Mouse (Mus musculus) testis, postnatal 10 days (tissue): ENCODE data around the gene Rab5c.

ENCODE experiments used
- DNase-seq: peaks from one replicate; pipeline ENCODE4 v3.0.0; 2021; ENCODE audit warnings: low spot score

Rab5c gene

DNA sequence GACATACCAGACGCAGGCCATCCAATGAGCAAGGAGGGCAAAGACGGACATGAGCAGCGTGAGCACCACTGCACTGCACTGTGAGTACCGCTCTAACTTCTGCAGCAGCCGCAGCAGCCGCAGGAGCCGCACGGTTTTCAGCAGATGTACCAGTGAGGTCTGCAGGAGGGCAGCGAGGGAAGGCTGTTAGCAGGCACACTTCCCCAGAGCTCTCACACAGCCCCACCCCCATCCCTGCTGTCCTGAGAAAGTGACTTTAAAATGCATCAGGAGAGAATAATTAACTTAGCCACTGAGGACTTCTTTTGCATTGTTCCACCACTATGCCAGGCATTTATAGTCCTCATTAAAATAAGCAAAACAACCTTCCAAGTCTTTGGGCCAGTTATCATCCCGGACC, 14.3 kb upstream of the Rab5c start:
- no peak for DNase-seq

DNA sequence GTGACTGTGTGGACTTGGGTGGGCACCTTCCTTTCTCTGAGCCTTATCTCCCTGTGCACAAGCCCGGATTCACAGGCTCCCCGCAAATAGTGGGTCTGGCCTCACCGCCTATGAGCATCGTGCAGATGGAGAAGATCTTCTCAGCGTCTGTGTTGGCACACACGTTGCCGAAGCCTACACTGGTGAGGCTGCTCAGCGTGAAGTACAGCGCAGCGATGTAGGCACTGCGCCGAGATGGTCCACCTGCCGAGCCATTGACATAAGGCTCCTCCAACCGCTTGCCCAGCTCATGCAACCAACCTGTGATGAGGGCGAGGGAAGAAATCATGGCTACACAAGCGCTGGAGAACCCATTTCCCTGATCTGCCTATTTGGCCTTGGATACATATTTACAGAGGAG, 12.1 kb upstream of the Rab5c start:
- DNase-seq: no peak

GRCm38 (mm10) chr11:100749469-100749868, 11.5 kb upstream of the Rab5c start:
- no peak for DNase-seq

DNA sequence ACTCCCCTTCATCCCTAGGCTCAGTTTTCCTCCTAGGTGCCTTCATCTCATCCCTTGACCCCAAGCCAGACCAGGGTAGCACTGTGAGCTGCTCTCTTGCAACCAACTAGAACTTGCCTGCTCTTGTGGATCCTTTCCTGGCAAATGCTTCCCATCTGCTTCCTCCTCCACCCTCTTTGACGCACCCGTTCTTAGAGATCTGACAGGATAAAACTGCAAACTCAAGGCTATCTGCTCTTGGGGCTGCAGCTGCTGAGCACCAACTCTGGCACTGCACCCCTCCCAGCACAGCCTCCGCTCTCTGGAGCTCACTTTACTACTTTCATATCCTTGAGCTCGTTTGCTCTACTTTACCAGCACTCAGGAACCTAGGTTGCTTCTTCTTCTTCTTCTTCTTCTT, 10.6 kb upstream of the Rab5c start:
- no peak for DNase-seq

DNA sequence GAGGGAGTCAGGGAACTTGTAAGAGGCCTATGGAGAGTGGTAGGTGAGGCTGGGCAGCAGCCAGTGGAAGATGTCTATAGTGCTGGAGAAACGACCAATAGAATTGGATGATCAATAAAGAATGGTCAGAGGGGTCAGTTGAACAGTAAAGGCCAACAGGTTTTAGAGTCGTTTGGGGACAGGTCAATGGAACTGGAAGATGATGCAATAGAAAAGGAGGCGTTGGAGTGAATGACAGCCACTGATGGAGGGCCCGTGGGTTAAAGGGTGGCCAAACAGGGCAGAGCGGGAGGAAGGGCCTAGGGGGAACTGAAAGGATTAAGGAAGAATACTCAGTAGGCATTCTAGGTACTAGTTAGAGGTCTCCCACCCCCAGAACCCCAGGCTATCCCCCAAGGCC, 9.1 kb upstream of the Rab5c start:
- DNase-seq: no peak

DNA sequence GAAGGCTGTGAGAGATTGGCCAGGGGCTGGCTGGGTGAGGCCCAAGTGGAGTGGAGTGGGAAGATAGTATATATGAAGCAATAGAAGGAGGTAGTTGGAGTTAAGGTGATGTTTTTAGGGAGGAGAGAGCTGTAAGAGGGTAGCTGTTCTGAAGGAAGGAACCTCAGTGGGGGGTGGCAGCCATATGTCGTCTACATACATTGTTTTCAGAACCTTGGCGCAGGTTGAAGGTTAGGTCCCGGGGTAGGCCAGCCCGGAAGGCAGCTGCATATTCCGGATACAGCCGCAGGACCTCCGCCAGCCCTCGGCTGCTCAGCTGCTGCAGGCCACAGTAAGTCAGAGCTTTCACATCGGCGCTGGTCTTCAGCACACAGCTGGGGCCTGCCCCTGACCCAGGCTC, 8.5 kb upstream of the Rab5c start:
- no peak for DNase-seq

DNA sequence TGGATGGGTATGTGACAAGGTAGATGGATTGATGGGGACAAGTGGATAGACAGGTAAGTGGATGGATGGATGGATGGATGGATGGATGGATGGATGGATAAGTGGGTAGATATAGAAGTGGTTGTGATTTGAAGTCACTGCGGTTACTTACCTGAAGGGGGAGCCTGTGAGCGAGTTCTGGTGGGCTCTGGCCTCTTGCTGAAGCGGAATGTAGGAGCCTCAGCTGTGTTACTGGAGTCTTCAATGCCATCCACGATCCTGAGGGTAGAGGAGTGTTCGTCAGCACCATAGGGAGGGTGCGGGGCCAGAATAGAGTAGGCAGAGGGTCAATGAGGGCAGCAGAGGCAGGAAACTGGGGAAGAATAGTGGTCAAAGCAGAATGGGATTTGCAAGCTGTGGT, 7.1 kb upstream of the Rab5c start:
- peak; percentile 63 for DNase-seq

DNA sequence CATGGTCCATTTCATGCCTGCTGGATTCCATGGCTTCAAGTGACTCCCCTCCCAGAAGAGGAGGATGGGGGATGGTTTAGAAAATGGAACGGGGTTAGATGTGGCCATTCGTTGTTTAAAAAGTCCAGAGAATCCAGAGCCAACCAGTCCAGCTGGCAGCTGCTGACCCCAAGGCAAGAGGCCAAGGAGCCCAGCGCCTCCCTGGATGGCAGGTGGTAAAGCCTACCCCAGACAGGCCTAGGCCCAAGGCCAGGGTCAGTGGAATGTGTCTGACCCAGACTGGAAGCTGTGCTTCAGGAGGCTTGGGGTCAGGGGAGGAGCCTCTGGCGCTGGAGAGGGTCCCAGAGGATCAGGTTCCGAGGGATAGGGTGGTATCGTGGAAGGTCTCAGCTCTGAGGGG, 3.3 kb upstream of the Rab5c start:
- no peak for DNase-seq

GRCm38 (mm10) chr11:100738749-100739148, 734 bp upstream of the Rab5c start:
- DNase-seq: no peak

DNA sequence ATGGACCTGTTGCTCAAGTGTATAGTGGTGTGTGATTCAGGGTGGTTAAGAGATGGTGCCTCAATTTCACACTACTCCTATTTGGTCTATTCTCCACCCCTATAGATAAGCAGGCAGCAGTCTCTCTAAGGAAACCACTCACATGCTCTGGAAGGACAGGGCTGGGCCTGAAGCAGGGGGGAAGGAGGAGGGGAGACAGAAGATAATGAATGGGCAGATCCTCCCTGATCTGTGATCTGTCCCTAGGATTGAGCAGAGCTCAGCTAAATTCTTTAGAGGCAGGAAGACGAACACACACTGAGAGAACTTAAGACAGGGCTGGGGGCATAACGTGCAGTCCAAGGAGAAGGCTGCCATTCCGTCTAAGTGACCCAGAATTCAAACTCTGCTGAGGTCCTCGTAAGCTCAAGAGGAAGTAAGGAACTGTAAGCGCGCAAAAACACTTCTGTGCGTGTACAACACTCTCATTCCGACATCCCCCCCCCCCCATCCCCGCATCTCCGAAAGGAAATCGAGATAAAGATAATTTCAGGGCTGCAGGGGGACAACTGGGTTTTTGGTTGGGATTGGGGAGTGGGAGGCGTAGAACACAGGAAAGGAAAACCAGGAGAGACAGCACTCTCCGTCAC, 796 bp downstream of the Rab5c start:
- DNase-seq: no peak

DNA sequence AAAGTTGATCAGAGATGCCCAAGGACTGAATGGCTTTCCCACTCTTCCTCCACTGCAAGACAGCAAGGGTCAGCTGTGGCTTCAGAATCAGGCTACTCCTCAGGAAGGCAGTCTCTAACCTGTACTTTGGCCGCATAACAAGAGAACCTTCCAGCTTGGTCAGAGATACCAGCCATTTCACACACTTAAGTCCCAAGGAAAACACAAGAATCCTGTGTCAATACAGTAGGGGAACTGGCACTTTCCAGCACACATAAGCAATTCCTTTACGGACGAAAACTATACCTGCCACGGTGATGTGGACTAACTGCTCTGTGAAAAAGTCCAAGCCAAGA, 1.3 kb downstream of the Rab5c start:
- DNase-seq: no peak

- no peak for DNase-seq
Measured at GRCm38 (mm10) chr11:100735954-100736745, 1.9 kb downstream of the Rab5c start.

DNA sequence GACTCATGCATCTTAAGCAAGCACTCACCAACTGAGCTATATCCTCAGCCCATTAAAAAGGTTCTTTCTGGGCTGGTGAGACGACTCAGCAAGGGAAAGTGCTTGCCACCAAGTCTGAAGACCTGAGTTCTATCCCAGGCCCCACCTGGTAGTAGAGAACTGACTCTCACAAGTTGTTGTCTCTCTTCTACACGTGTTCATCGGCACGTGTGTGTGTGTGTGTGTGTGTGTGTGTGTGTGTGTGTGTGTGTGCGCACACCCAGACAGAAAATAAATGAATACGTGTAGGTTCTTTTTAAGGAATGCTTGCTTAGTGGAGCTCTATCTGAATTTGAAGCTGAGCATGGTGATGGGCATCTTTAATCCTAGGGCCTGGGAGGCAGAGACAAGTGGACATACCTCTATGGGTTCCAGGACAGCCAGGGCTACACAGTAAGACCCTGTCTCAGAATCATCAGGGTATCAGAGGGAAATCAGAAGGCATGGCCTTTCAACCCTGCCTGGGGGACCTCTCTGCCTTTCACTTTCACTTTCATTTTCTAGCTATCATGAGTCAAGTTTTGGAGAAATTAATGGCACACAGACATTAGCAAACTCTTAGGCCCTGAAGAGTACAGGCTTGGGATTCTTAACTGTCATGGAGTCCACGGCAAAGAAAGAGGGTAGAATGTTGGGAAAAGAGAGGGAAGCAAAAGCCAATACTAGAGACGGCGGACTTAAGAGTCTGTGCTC, 2.7 kb downstream of the Rab5c start:
- DNase-seq: no peak

DNA sequence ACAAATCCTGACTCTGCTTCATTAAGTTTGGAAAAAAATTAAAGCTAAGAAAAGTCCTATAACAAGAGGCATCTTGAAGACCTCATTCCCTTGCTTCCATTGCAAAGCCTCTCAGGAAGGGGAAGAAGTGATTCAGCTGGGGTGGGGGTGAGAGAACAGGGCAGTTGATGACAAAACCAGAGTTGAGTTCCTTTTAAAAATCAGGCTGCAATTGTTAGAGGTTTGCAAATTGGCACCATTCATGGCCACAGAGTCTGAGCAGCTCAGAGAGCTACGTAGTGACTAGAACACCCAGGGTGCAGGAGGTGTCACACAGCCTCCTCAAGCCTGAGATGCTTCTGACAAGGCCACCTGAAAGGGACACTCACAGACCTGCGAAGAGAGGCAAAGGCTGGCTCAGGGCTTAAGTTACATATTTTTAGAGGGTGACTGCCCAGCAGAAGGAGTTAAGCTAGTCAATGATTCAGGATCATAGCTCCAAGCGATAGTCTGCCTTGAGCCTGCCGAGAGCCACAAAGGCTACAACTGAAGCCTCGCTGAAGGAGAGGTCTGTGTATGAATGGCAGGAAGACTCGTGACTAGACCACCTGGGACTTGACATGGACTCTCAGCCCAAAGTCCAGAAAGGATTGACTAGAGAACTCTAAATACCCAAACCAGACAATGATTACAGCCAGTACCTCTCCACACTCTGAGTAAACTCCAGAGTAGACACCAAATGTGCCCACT, 7.4 kb downstream of the Rab5c start:
- DNase-seq: no peak

DNA sequence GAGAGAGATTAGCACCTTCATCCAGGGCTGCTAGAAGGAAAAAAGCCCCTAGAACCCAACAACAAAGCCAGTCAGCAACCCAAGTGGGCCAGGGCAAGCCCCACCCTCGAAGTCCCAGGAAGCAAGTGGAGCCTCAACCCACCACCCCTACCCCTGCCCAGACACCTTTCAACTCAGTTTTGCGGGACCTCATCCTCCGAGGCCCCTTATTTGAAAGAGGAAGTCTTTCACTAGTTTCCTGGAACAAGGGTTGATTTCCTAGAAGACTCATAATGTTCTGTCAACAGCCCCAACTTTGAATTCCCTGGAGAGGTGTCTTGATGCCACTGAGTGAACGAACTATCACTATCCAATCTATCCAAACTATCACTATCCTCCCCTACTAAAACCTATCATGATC, 8.0 kb downstream of the Rab5c start:
- DNase-seq: no peak

- DNase-seq: no peak
Measured at GRCm38 (mm10) chr11:100728601-100729000, 9.4 kb downstream of the Rab5c start.

- DNase-seq: no peak
Measured at GRCm38 (mm10) chr11:100727201-100727600, 10.8 kb downstream of the Rab5c start.

GRCm38 (mm10) chr11:100724919-100725512, 13.0 kb downstream of the Rab5c start:
- DNase-seq: no peak

GRCm38 (mm10) chr11:100722493-100723028, 15.5 kb downstream of the Rab5c start:
- no peak for DNase-seq

DNA sequence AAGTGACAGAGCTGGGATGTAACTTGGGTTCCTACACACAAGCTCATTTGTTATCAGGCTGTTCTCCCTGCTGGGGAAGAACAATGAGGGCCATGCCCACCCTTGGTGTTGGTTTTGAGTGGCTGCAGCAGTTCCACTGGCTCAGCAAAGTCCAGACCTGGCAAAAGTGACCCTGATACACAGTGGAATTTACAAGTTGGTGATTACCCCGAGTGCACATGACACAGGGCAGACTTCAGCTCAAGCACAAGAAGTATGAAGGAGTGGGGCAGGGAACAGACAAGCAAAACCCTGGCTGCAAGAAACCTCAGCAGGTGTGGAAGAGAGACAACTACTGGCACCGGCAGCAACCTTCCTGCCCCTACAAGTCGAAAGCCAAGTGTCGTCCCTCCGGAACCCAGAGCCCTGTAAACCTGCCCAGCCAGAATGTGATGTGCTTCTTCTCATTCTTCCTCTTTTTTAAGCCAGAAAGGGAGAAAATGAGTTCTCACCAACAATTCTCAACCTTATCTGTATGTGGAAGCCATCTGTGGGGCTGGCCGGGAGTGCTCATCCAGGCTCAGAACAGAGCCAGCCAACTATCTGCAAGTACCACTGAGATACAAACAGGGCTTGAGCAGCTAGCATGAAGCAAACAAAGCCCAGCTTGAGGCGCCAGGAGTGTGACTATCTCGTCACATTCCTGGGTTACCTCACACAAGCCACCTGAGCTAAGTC, 16.1 kb downstream of the Rab5c start:
- no peak for DNase-seq

GRCm38 (mm10) chr11:100721254-100721653, 16.8 kb downstream of the Rab5c start:
- DNase-seq: no peak
